8 mouse cellular contexts compared by ENCODE assay signal in genomic region chr19:11912037-11912532, GRCm38 (mm10). TPM values are rescaled to one million over a fixed set of nuclear protein-coding genes. Genes with fewer than 3 reads are reported as not detected.
A peak's percentile ranks its signal among the peaks of the same experiment; 100 is the strongest.
DNase-seq lines count a peak whose midpoint lies in the region; ATAC-seq lines count a peak whose summit lies in the region.

Gene Patl1 (plus strand): TSS chr19:11912399.

- peak within 1 kb of the TSS; percentile 83 for H3K4me3 ChIP-seq in brown adipose tissue, adult 24 weeks (ENCODE audit: insufficient read depth, low read depth, low read length)
- peak within 1 kb of the TSS; percentile 92 for H3K4me3 ChIP-seq in heart, embryonic 13.5 days
- peak within 1 kb of the TSS; percentile 96 for H3K4me3 ChIP-seq in liver, embryonic 12.5 days
- peak within 1 kb of the TSS; percentile 64 for H3K4me3 ChIP-seq in stomach, embryonic 15.5 days (replicated peaks)

- H3K27ac ChIP-seq in brown adipose tissue, adult 24 weeks (replicated peaks; ENCODE audit: low read depth, low read length) = peak within 1 kb of the TSS; percentile 96
- peak within 1 kb of the TSS; percentile 94 for H3K27ac ChIP-seq in heart, embryonic 13.5 days (replicated peaks)
- peak within 1 kb of the TSS; percentile 80 for H3K27ac ChIP-seq in liver, embryonic 12.5 days
- H3K27ac ChIP-seq in stomach, embryonic 15.5 days = peak within 1 kb of the TSS; percentile 83

- H3K36me3 ChIP-seq in heart, embryonic 13.5 days = peaks cover 15% of the 10 kb centered on the region
- peaks cover 24% of the 10 kb centered on the region for H3K36me3 ChIP-seq in liver, embryonic 12.5 days
- H3K36me3 ChIP-seq in stomach, embryonic 15.5 days = peaks cover 8% of the 10 kb centered on the region; the same call in 1 of the 2 replicates

- WGBS in heart, embryonic 13.5 days = under 1% methylated on average over 53 of the region's 53 CpGs
- WGBS in liver, embryonic 12.5 days (ENCODE audit: insufficient replicate concordance) = under 1% methylated on average over 53 of the region's 53 CpGs
- WGBS in stomach, embryonic 15.5 days = under 1% methylated on average over 45 of the region's 53 CpGs

- H3K4me2 ChIP-seq in heart, embryonic 13.5 days = peak within 1 kb of the TSS; percentile 82
- peak within 1 kb of the TSS; percentile 91 for H3K4me2 ChIP-seq in liver, embryonic 12.5 days
- peak within 1 kb of the TSS; percentile 75 for H3K4me2 ChIP-seq in stomach, embryonic 15.5 days

- peak within 1 kb of the TSS; percentile 96 for H3K9ac ChIP-seq in heart, embryonic 13.5 days
- H3K9ac ChIP-seq in liver, embryonic 12.5 days = peak within 1 kb of the TSS; percentile 95
- H3K9ac ChIP-seq in stomach, embryonic 15.5 days = peak within 1 kb of the TSS; percentile 53

- H3K9me3 ChIP-seq in heart, embryonic 13.5 days = no peaks in the 10 kb centered on the region
- no peaks in the 10 kb centered on the region for H3K9me3 ChIP-seq in liver, embryonic 12.5 days (replicated peaks)
- no peaks in the 10 kb centered on the region for H3K9me3 ChIP-seq in stomach, embryonic 15.5 days

- no peaks in the 10 kb centered on the region for H3K4me1 ChIP-seq in brown adipose tissue, adult 24 weeks (ENCODE audit: control insufficient read depth, insufficient read depth, insufficient read length, low read length)
- H3K4me1 ChIP-seq in heart, embryonic 13.5 days = peaks cover 41% of the 10 kb centered on the region
- H3K4me1 ChIP-seq in liver, embryonic 12.5 days = peaks cover 29% of the 10 kb centered on the region
- peaks cover 8% of the 10 kb centered on the region for H3K4me1 ChIP-seq in stomach, embryonic 15.5 days

- DNase-seq in CD4-positive, CD25-positive, alpha-beta regulatory T cell, adult 2 months (ENCODE audit: low read depth, low spot score) = peak; percentile 99
- peak; percentile 63 for DNase-seq in fat pad, adult 2 months (ENCODE audit: extremely low read depth, low read depth, low spot score)
- DNase-seq in kidney, postnatal 10 days = peak; percentile 99
- DNase-seq in natural killer cell, adult 2 months (ENCODE audit: low spot score in 2 of 2) = peak; percentile 94 to 97

- H3K27me3 ChIP-seq in heart, embryonic 13.5 days (replicated peaks) = no peaks in the 10 kb centered on the region
- no peaks in the 10 kb centered on the region for H3K27me3 ChIP-seq in liver, embryonic 12.5 days (replicated peaks)
- H3K27me3 ChIP-seq in stomach, embryonic 15.5 days (replicated peaks) = no peaks in the 10 kb centered on the region

- ATAC-seq in heart, embryonic 13.5 days (ENCODE audit: extremely low read depth, insufficient number of reproducible peaks, low FRiP score, low TSS enrichment) = peak; percentile 95
- ATAC-seq in liver, embryonic 12.5 days = peak; percentile 97
- peak; percentile 96 for ATAC-seq in stomach, embryonic 15.5 days (ENCODE audit: insufficient read depth, low FRiP score, low read depth)

RNA-seq across cellular contexts. Expression of gene Patl1, which starts in this region (rescaled TPM):
- polyA plus RNA-seq in brown adipose tissue, adult 24 weeks (2012; ENCODE audit: insufficient read depth, insufficient read length, missing spikeins) = 16.6 and 20.5 TPM in 2 replicates
- 16.0 and 17.0 TPM in 2 replicates for polyA plus RNA-seq in heart, embryonic 13.5 days (2015; fragmentation: Nextera tagmentation; extraction: Ambion mirVana)
- 10.7 and 11.1 TPM in 2 replicates for polyA plus RNA-seq in liver, embryonic 12.5 days (2016; fragmentation: Nextera tagmentation; extraction: Ambion mirVana)
- polyA plus RNA-seq in stomach, embryonic 15.5 days (2015; fragmentation: Nextera tagmentation; extraction: Ambion mirVana) = 14.7 and 16.4 TPM in 2 replicates

Comparison
In these comparisons a context has a peak if more than half of its experiments do, and no peak if none do; other contexts are left out.
1. Peak in every context shown above with its lines: DNase-seq, ATAC-seq, H3K4me3 ChIP-seq and H3K27ac ChIP-seq.